ENCODE assay signal across 8 mouse cellular contexts in genomic region chr11:116434967-116435752, GRCm38 (mm10). TPM values are rescaled to one million over a fixed set of nuclear protein-coding genes. Genes with fewer than 3 reads are reported as not detected.
DNase-seq lines count a peak whose midpoint lies in the region; ATAC-seq and TF ChIP-seq lines count a peak whose summit lies in the region.

No protein-coding gene starts in this region.

- peaks cover 12% of the 10 kb centered on the region for H3K4me1 ChIP-seq in lung, adult 2 months (ENCODE audit: control insufficient read depth, insufficient read depth, low read length)
- peaks cover 27% of the 10 kb centered on the region for H3K4me1 ChIP-seq in embryonic facial prominence, embryonic 12.5 days
- peaks cover 33% of the 10 kb centered on the region for H3K4me1 ChIP-seq in midbrain, embryonic 15.5 days

- no peaks in the 10 kb centered on the region for H3K9me3 ChIP-seq in embryonic facial prominence, embryonic 12.5 days
- no peaks in the 10 kb centered on the region for H3K9me3 ChIP-seq in midbrain, embryonic 15.5 days

- H3K27me3 ChIP-seq in embryonic facial prominence, embryonic 12.5 days = no peaks in the 10 kb centered on the region
- H3K27me3 ChIP-seq in midbrain, embryonic 15.5 days (replicated peaks) = no peaks in the 10 kb centered on the region

- WGBS in lung, adult 2 months = 38% methylated on average over 12 of the region's 12 CpGs
- 46% methylated on average over 12 of the region's 12 CpGs for WGBS in embryonic facial prominence, embryonic 12.5 days
- 51% methylated on average over 12 of the region's 12 CpGs for WGBS in midbrain, embryonic 15.5 days

- no peak for TF ChIP-seq CTCF in lung, adult 2 months (IDR thresholded peaks at IDR 0.05; ENCODE audit: insufficient read depth, low read length)

- peak overlapping the region; percentile 90 for H3K4me2 ChIP-seq in embryonic facial prominence, embryonic 12.5 days (replicated peaks)
- peak overlapping the region; percentile 70 for H3K4me2 ChIP-seq in midbrain, embryonic 15.5 days

- peaks cover 24% of the 10 kb centered on the region for H3K36me3 ChIP-seq in embryonic facial prominence, embryonic 12.5 days
- H3K36me3 ChIP-seq in midbrain, embryonic 15.5 days (replicated peaks) = no peaks in the 10 kb centered on the region; the same call in 1 of the 2 replicates

- peak overlapping the region; percentile 93 for H3K9ac ChIP-seq in embryonic facial prominence, embryonic 12.5 days
- peak overlapping the region; percentile 84 for H3K9ac ChIP-seq in midbrain, embryonic 15.5 days

- no peak for ATAC-seq in embryonic facial prominence, embryonic 12.5 days (ENCODE audit: insufficient number of reproducible peaks, insufficient read depth, low FRiP score, low TSS enrichment)
- ATAC-seq in midbrain, embryonic 15.5 days (replicated peaks) = no peak

- H3K4me3 ChIP-seq in lung, adult 2 months (replicated peaks; ENCODE audit: extremely low read depth, low read depth, low read length) = peak overlapping the region; percentile 91
- H3K4me3 ChIP-seq in embryonic facial prominence, embryonic 12.5 days = peak overlapping the region; percentile 73
- peak overlapping the region; percentile 79 for H3K4me3 ChIP-seq in midbrain, embryonic 15.5 days

- H3K27ac ChIP-seq in embryonic facial prominence, embryonic 12.5 days = peak overlapping the region; percentile 92
- H3K27ac ChIP-seq in midbrain, embryonic 15.5 days = peak overlapping the region; percentile 91

- no peak for DNase-seq in lung, adult 2 months
- no peak for DNase-seq in lung, postnatal 14 days
- peak; percentile 88 for DNase-seq in kidney, adult 9 months
- no peak for DNase-seq in gastrocnemius, postnatal 14 days
- DNase-seq in embryo, embryonic 9.5 days (ENCODE audit: extremely low spot score) = no peak
- no peak for DNase-seq in ovary, postnatal 10 days (ENCODE audit: low spot score)

- TF ChIP-seq POLR2A in lung, adult 2 months (IDR thresholded peaks at IDR 0.05; ENCODE audit: borderline replicate concordance, extremely low read depth, low read depth, low read length) = peak; percentile 18; the same call in 1 of the 2 replicates

- intact Hi-C loops in gastrocnemius, postnatal 14 days (cut with DNase I; ENCODE audit: low total_unique reads) = no loop called here

RNA-seq across cellular contexts. Expression of gene Ubald2, which starts 1.3 kb away (rescaled TPM):
- 159 and 160 TPM in 2 replicates for polyA plus RNA-seq in lung, adult 2 months (2012; rRNA removed)
- 32.3 and 44.1 TPM in 2 replicates for polyA plus RNA-seq in embryonic facial prominence, embryonic 12.5 days (2016; fragmentation: Nextera tagmentation; extraction: Ambion mirVana)
- polyA plus RNA-seq in midbrain, embryonic 15.5 days (2015; fragmentation: Nextera tagmentation; extraction: Ambion mirVana) = 40.9 and 44.2 TPM in 2 replicates
- total RNA-seq in gastrocnemius, postnatal 14 days (2021) = 10 to 100 TPM; 42.6 to 58.9 TPM

RNA-seq across cellular contexts. Expression of gene Rnf157, which starts 22.3 kb away (rescaled TPM):
- 3.0 and 3.6 TPM in 2 replicates for polyA plus RNA-seq in lung, adult 2 months (2012; rRNA removed)
- 27.4 and 33.3 TPM in 2 replicates for polyA plus RNA-seq in embryonic facial prominence, embryonic 12.5 days (2016; fragmentation: Nextera tagmentation; extraction: Ambion mirVana)
- 66.1 and 68.0 TPM in 2 replicates for polyA plus RNA-seq in midbrain, embryonic 15.5 days (2015; fragmentation: Nextera tagmentation; extraction: Ambion mirVana)
- 10 to 100 TPM; 38.3 to 48.7 TPM for total RNA-seq in gastrocnemius, postnatal 14 days (2021)

RNA-seq across cellular contexts. Expression of gene Qrich2, which starts 30.9 kb away (rescaled TPM):
- 0.11 and 0.18 TPM in 2 replicates for polyA plus RNA-seq in lung, adult 2 months (2012; rRNA removed)
- 0.14 and 0.39 TPM in 2 replicates for polyA plus RNA-seq in embryonic facial prominence, embryonic 12.5 days (2016; fragmentation: Nextera tagmentation; extraction: Ambion mirVana)
- polyA plus RNA-seq in midbrain, embryonic 15.5 days (2015; fragmentation: Nextera tagmentation; extraction: Ambion mirVana) = not detected in 2 replicates
- total RNA-seq in gastrocnemius, postnatal 14 days (2021) = not detected

RNA-seq across cellular contexts. Expression of gene Prpsap1, which starts 58.8 kb away (rescaled TPM):
- polyA plus RNA-seq in lung, adult 2 months (2012; rRNA removed) = 82.4 and 92.0 TPM in 2 replicates
- 197 and 211 TPM in 2 replicates for polyA plus RNA-seq in embryonic facial prominence, embryonic 12.5 days (2016; fragmentation: Nextera tagmentation; extraction: Ambion mirVana)
- polyA plus RNA-seq in midbrain, embryonic 15.5 days (2015; fragmentation: Nextera tagmentation; extraction: Ambion mirVana) = 199 and 200 TPM in 2 replicates
- total RNA-seq in gastrocnemius, postnatal 14 days (2021) = 10 to 100 TPM; 22.4 to 24.6 TPM
